Mouse (Mus musculus): ENCODE results near the gene Gm4070. TPM values are rescaled to one million over a fixed set of nuclear protein-coding genes. Genes with fewer than 3 reads are reported as not detected.

Gm4070 gene
- 100 to 1,000 TPM; 109 to 130 TPM for total RNA-seq (2023)

DNA sequence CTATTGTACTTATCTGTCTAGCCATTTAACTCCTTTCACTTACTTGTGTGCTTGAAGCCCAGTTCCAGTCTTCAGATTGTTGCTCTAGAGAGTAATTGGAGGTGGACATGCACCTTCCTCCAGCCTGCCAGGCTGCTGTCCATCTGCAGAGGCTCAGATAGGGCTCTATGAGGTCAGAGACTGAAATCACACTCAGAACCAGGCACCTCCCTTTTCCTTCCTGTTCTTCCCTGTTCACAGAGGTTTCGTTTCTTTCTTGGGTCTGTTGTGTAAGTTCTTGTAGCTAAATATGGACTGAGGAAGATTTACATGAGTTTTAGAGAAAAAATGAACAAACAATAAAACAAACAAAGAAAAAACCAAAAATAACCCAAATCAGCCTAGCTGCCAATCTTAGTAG, at the start of gene Gm4070:
TSS of gene Gm4070 (minus strand) at position 156 of the 400 bp plus-strand sequence.

Other genes with a start within 250 kb of the Gm4070 start
- gene Ilk, start 217.4 kb downstream of the Gm4070 start, total RNA-seq (2023) = 100 to 1,000 TPM; 134 to 154 TPM
- gene Rrp8, start 216.6 kb downstream of the Gm4070 start, total RNA-seq (2023) = 10 to 100 TPM; 13.5 to 15.6 TPM
- gene Taf10, start 209.6 kb downstream of the Gm4070 start, total RNA-seq (2023) = 100 to 1,000 TPM; 179 to 208 TPM
- 100 to 1,000 TPM in 1 of 2 experiments, 10 to 100 TPM in 1; 83.7 to 102 TPM for gene Tpp1, start 201.7 kb downstream of the Gm4070 start, total RNA-seq (2023)
- under 1 TPM; 0.66 to 0.73 TPM for gene Dchs1, start 166.3 kb downstream of the Gm4070 start, total RNA-seq (2023)
- 10 to 100 TPM; 48.6 to 57.9 TPM for gene Mrpl17, start 142.9 kb downstream of the Gm4070 start, total RNA-seq (2023)